Mouse (Mus musculus) limb, embryonic 15.5 days (tissue): ENCODE results near the gene Tgfbi. TPM values are rescaled to one million over a fixed set of nuclear protein-coding genes. Genes with fewer than 3 reads are reported as not detected.

Source experiments
- ATAC-seq: fragments of 200-750 bp; cut with Nextera tagmentation; 2 replicates; pipeline ENCODE4 v1.8.0; 2017; ENCODE audit warnings: low read depth, moderate TSS enrichment; ENCODE audit not compliant: insufficient number of reproducible peaks, low FRiP score, low TSS enrichment
- H3K27ac ChIP-seq: fragments of 300-500 bp; sonication (generic); 2 replicates; pipeline ENCODE4 v1.5.1; 2015; ENCODE audit warnings: moderate library complexity, mild to moderate bottlenecking, inconsistent platforms
- H3K27me3 ChIP-seq: fragments of 300-500 bp; sonication (generic); 2 replicates; pipeline ENCODE4 v1.6.1; 2015; ENCODE audit warnings: inconsistent platforms
- H3K36me3 ChIP-seq: fragments of 300-500 bp; sonication (generic); 2 replicates; pipeline ENCODE4 v1.6.1; 2015; ENCODE audit warnings: inconsistent platforms
- H3K4me1 ChIP-seq: fragments of 300-500 bp; sonication (generic); 2 replicates; pipeline ENCODE4 v1.6.1; 2015; ENCODE audit warnings: inconsistent platforms
- H3K4me2 ChIP-seq: fragments of 300-500 bp; sonication (generic); 2 replicates; pipeline ENCODE4 v1.6.1; 2015; ENCODE audit warnings: mild to moderate bottlenecking, inconsistent platforms
- H3K4me3 ChIP-seq: fragments of 300-500 bp; sonication (generic); 2 replicates; pipeline ENCODE4 v1.5.1; 2015; ENCODE audit warnings: mild to moderate bottlenecking, inconsistent platforms
- H3K9ac ChIP-seq: fragments of 300-500 bp; sonication (generic); 2 replicates; pipeline ENCODE4 v1.6.1; 2015; ENCODE audit warnings: inconsistent platforms
- H3K9me3 ChIP-seq: fragments of 300-500 bp; sonication (generic); 2 replicates; pipeline ENCODE4 v1.6.1; 2016; ENCODE audit warnings: inconsistent platforms
- WGBS: fragments of 180-500 bp; shearing (Covaris S2); methylation state at CpG from one replicate; pipeline ENCODE4 v1.1.7; 2015; 5-methylcytosine and 5-hydroxymethylcytosine counted together
- polyA plus RNA-seq: library from polyadenylated mRNA; unstranded; fragments of >200 nt; fragmentation: Nextera tagmentation; extraction: Ambion mirVana; gene quantifications from 2 replicates; pipeline ENCODE4 v1.2.1, GENCODE M21; 2015

Gene Tgfbi
- polyA plus RNA-seq, 1 experiment from 2014 or later, result 121 TPM

DNA sequence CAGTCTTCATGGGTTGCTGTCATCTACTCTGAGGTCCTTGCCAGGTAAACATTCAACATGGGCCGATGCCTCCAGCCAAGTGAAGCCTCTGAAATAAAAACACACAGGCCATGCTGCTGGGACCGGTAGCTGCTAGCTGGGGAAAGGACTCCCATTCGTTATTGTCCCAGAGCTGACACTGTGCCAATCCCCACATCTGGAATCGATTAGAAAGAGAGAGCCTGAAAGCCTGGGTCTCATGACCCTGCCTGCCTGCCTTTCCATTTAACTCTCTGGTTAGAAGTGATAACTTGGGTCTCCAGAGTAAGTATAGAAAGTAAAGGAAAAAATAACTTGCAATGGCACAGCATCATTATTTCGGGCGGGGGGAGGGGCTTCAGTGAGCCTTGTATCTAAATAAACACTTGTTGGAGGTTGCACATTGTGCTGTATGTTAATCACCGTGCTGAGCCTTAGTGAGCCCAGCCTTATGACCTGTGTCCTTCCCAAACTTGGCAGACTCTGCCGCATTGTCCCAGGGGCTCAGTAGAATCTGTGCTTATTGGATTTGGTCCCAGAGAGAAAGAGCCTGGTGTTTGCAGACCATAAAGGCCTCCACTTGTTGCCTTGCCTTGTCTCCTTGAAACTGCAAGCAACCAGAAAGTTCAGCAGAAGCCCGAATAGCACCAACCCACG, 9.0 kb upstream of the Tgfbi start:
- Histone ChIP-seq H3K9me3 (no peaks in the 10 kb centered on the region), H3K36me3 (no peaks in the 10 kb centered on the region), H3K4me3 (no peak overlapping the region), H3K27ac (peak overlapping the region; percentile 83), H3K4me1 (peaks cover 54% of the 10 kb centered on the region), H3K9ac (no peak overlapping the region), H3K4me2 (no peak overlapping the region), H3K27me3 (no peaks in the 10 kb centered on the region)
- peak; percentile 23; the same call in 1 of the 2 replicates for ATAC-seq
- WGBS, result 24% methylated on average over 10 of the region's 10 CpGs

DNA sequence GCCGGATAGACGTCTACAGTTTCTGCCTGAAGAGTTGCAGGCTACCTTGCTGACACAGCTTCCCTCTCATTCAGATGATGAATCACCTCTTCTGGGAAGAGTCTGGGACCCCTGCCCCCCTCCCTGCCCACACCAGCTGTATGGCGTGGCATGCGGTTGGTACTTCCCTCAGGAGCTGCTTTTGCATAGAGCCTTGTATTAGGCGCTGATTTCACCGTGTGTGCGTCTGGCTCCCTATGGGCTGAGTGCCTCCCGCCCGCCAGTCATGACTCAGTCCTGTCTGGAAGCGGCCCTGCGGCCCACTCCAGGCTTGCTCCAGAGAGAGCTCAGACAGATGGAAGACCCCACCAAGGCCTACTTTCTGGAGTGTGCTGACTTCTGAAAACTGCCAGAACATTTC, 8.1 kb upstream of the Tgfbi start:
- ATAC-seq, result peak; percentile 63; the same call in 1 of the 2 replicates
- H3K36me3 ChIP-seq, result no peaks in the 10 kb centered on the region
- no peak overlapping the region for H3K9ac ChIP-seq
- H3K27me3 ChIP-seq, result no peaks in the 10 kb centered on the region
- no peaks in the 10 kb centered on the region for H3K9me3 ChIP-seq
- no peak overlapping the region for H3K4me2 ChIP-seq
- H3K4me3 ChIP-seq, result no peak overlapping the region
- H3K27ac ChIP-seq, result peak overlapping the region; percentile 83
- 7% methylated on average over 11 of the region's 11 CpGs for WGBS
- peaks cover 53% of the 10 kb centered on the region for H3K4me1 ChIP-seq

DNA sequence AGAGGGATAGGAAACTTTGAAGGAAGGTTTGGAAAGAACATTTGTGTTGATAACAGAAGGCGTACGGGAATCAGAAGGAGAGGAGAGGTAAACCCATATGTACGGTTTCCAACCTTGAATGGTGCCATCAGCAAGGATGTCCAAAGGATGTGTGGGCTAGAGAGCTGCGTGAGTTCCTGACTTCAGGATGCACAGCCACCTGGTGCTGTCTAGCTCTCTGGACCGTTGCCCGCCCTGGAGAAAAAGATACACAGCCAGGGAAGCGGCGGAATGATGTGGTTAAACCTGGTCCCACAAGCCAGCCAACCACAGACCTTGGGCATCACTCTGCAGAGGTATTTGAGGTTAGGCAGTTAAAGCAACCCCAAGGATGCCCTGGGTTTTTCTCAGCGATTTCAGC, 3.8 kb upstream of the Tgfbi start:
- Histone ChIP-seq H3K36me3 (no peaks in the 10 kb centered on the region), H3K9me3 (no peaks in the 10 kb centered on the region), H3K4me2 (no peak overlapping the region), H3K27me3 (no peaks in the 10 kb centered on the region), H3K9ac (no peak overlapping the region), H3K4me1 (peaks cover 59% of the 10 kb centered on the region), H3K27ac (no peak overlapping the region), H3K4me3 (no peak overlapping the region)
- ATAC-seq, result no peak
- 80% methylated on average over 9 of the region's 9 CpGs for WGBS

DNA sequence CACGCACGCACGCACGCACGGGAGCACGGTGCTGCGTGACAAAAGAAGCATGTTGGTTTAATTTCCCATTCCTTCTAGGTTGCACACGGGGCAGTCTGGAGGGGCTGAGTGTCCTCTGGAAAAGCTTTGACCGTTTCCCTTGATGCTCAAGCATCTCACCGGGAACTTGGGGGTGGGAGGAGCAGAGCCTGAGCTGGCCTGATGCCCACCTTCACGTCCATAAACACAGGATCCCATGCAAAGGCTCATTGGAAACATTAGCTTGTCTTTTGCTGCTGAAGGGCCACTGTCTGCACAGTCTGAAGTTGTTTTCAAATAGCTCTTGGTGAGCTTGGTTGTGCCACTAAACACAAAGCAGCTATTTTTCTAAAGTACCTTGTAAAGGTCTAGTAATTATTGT, 2.6 kb upstream of the Tgfbi start:
- 48% methylated on average over 11 of the region's 11 CpGs for WGBS
- Histone ChIP-seq H3K9me3 (no peaks in the 10 kb centered on the region), H3K27me3 (no peaks in the 10 kb centered on the region), H3K4me2 (no peak overlapping the region), H3K4me3 (no peak overlapping the region), H3K9ac (no peak overlapping the region), H3K36me3 (no peaks in the 10 kb centered on the region), H3K4me1 (peaks cover 59% of the 10 kb centered on the region), H3K27ac (peak overlapping the region; percentile 78)
- no peak for ATAC-seq

DNA sequence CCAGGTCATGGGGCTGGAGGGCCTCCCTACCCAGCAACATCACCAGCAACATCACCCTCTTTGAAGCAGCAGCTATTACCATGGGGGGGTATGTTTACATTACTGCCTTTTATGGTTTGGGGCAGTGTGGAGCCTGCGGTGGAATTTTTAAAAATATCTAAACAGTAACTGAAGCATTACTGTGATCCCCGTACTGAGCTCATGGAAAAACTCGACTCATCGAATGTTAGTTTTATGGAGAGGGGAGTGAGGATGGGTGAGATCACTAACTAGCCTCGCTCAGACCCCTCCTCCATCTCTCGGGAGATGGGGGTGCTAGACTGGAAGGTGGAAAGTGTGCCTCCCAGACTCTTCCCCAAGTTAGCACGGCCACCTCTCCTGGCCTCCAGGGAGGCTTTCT, 2.1 kb upstream of the Tgfbi start:
- no peak overlapping the region for H3K4me3 ChIP-seq
- H3K36me3 ChIP-seq, result no peaks in the 10 kb centered on the region
- 21% methylated on average over 7 of the region's 7 CpGs for WGBS
- H3K4me2 ChIP-seq, result no peak overlapping the region
- peak overlapping the region; percentile 78 for H3K27ac ChIP-seq
- ATAC-seq, result peak; percentile 63
- no peaks in the 10 kb centered on the region for H3K27me3 ChIP-seq
- peaks cover 62% of the 10 kb centered on the region for H3K4me1 ChIP-seq
- H3K9ac ChIP-seq, result no peak overlapping the region
- no peaks in the 10 kb centered on the region for H3K9me3 ChIP-seq

DNA sequence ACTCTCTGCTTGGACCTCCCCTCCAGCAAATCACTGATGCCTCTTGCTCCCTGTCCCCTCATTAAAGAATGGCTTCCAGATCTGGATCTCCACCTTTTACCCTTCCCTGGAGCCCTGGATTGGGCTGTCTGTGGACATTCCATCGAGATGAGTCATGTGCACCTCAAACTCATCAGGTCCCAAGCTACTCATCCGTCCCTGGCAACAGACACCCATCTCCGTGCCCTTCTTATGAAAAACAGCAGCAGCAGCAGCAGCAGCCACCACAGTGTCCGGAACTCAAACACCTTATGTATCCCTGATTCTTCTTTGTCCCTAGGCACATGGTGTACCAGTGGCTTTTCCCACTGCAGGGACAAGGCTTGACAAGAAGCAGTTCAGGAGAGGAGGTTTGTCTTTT, 1.5 kb upstream of the Tgfbi start:
- peak overlapping the region; percentile 78 for H3K27ac ChIP-seq
- 64% methylated on average over 4 of the region's 4 CpGs for WGBS

DNA sequence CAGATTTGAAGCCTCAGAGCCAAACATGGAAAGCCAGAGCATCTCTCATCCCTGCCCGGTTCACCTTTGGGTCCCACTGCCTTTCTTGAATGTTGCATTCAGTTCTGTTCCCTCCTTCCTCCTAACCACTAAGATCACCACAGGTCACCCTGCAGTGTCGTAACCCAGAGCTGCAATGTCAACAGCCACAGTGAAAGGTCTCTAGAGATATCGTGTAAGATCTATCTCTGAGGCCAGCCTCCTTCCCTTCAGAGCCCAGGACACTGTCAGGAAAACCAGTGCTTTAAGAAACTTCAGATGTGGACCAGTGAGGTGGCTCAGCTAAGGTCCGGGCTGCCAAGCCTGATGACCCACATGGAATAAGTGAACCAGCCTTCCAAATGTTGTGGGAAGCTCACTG, 1.8 kb downstream of the Tgfbi start:
- Histone ChIP-seq H3K27me3 (no peaks in the 10 kb centered on the region), H3K9ac (no peak overlapping the region), H3K36me3 (peaks cover 7% of the 10 kb centered on the region; the same call in 1 of the 2 replicates), H3K4me1 (peaks cover 96% of the 10 kb centered on the region), H3K4me2 (peak overlapping the region; percentile 93), H3K27ac (no peak overlapping the region), H3K4me3 (peak overlapping the region; percentile 54), H3K9me3 (no peaks in the 10 kb centered on the region)
- no peak for ATAC-seq
- WGBS, result 76% methylated on average over 4 of the region's 4 CpGs

More for the DNA sequence above, 1.5 kb upstream of the Tgfbi start:
- ATAC-seq, result no peak
- H3K4me3 ChIP-seq, result no peak overlapping the region
- H3K4me1 ChIP-seq, result peaks cover 68% of the 10 kb centered on the region
- no peak overlapping the region for H3K4me2 ChIP-seq
- no peaks in the 10 kb centered on the region for H3K9me3 ChIP-seq
- H3K36me3 ChIP-seq, result no peaks in the 10 kb centered on the region
- no peaks in the 10 kb centered on the region for H3K27me3 ChIP-seq
- no peak overlapping the region for H3K9ac ChIP-seq

DNA sequence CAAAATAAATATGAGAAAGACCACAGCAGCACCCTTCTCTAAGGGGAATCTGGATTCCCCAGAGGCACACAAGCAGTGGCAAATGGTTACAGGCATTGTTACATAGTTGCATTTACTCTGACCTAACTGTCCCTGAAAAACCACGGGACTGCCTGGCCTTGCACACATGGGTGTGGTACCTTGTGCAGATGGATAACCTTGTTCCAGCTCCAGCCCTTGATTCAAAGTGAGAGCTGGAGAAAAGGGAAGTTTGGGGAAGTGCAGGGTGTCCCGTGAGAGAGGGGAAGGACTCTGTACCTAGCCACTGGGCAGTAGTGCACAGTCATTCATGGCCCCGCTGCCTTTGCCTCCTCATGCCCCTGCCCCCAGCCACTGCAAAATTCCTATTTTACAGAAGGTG, 2.4 kb downstream of the Tgfbi start:
- H3K4me3 ChIP-seq, result peak overlapping the region; percentile 54; the same call in 1 of the 2 replicates
- no peak overlapping the region for H3K9ac ChIP-seq

DNA sequence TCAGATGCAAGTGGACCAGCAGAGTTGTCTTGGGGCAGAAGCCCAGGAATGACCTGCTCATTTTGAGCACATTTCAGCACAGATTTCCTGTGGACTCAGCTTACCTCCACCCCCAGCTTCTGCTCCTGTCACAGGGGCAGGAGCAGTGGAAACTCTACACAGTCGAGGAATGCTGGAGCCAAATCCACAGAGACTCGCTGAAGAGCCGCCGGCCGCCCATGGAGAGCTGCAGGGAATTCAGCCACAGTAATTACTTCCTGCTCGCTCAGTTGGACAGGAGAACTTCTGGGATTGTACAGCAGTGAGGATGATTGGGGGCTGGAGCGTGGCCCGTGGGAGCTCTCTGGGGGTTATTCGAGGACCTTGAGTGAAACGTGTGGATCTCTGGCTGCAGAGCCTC, 3.0 kb downstream of the Tgfbi start:
- H3K9ac ChIP-seq, result no peak overlapping the region
- no peaks in the 10 kb centered on the region for H3K9me3 ChIP-seq
- peak overlapping the region; percentile 93 for H3K4me2 ChIP-seq
- peaks cover 93% of the 10 kb centered on the region for H3K4me1 ChIP-seq
- peak overlapping the region; percentile 18; the same call in 1 of the 2 replicates for H3K27ac ChIP-seq
- 0 out of 2 replicates have a peak overlapping the region, but pooled peaks have one; percentile 54 for H3K4me3 ChIP-seq
- H3K36me3 ChIP-seq, result peaks cover 7% of the 10 kb centered on the region; the same call in 1 of the 2 replicates
- 14% methylated on average over 10 of the region's 10 CpGs for WGBS
- ATAC-seq, result no peak
- no peaks in the 10 kb centered on the region for H3K27me3 ChIP-seq

More for the DNA sequence above, 2.4 kb downstream of the Tgfbi start:
- WGBS, result 47% methylated on average over 3 of the region's 3 CpGs
- Histone ChIP-seq H3K4me2 (peak overlapping the region; percentile 93), H3K27ac (peak overlapping the region; percentile 18; the same call in 1 of the 2 replicates), H3K27me3 (no peaks in the 10 kb centered on the region), H3K36me3 (peaks cover 7% of the 10 kb centered on the region; the same call in 1 of the 2 replicates), H3K9me3 (no peaks in the 10 kb centered on the region), H3K4me1 (peaks cover 94% of the 10 kb centered on the region)
- ATAC-seq, result no peak

DNA sequence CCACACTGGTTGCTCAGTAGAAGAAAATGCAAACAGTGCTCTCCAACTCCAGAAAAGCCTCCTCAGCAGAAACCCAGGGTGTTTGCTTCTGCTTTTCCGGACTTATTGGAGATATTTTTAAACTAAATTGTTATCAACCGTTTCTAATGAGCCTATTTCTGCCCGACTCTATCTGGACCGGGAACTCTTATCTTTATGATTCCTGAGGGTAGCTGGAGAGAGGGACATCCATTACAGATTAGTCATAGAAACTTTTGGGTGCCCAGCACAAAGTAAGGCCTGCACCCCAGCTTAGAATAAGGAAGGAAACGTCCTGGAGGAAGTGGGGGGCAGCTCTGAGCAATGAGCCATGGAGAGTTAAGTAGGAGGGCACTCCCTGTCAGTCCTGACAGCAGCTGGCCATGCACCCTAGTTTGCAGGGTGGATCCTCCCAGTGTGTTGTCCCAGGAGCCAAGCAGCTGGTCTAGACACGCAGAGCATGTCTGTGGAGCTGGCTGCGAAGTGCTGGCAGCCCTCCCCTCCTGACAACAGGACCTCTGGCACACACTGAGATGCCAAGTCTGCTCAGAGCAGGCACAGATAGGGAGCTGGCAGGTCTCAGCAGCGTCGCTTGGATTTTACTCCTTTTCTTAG, 4.2 kb downstream of the Tgfbi start:
- H3K9me3 ChIP-seq, result no peaks in the 10 kb centered on the region
- no peak overlapping the region for H3K4me3 ChIP-seq
- no peak overlapping the region for H3K4me2 ChIP-seq
- H3K36me3 ChIP-seq, result peaks cover 7% of the 10 kb centered on the region; the same call in 1 of the 2 replicates
- H3K27ac ChIP-seq, result peak overlapping the region; percentile 61; the same call in 1 of the 2 replicates
- H3K9ac ChIP-seq, result no peak overlapping the region
- ATAC-seq, result no peak
- WGBS, result 48% methylated on average over 9 of the region's 9 CpGs
- peaks cover 91% of the 10 kb centered on the region for H3K4me1 ChIP-seq
- H3K27me3 ChIP-seq, result no peaks in the 10 kb centered on the region

DNA sequence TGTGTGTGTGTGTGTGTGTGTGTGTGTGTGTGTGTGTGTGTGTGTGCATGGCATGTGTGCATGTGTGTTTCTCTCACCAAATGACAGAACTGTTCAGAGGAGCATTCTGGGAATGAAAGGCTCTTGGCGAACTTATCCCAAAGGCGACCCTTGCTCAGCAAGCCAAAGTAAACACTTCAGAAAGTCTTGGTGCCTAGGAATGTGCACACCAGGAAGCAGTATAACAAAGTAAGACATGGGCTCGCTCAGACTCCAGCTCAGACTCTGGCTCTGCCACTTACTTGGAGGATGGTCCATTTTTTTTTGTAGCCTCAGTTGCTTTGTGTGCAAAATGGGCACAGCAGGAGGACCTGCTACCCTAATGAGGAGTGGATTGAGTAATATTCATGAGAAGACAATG, 5.4 kb downstream of the Tgfbi start:
- Histone ChIP-seq H3K27ac (no peak overlapping the region), H3K36me3 (peaks cover 7% of the 10 kb centered on the region; the same call in 1 of the 2 replicates), H3K9ac (no peak overlapping the region), H3K4me1 (peaks cover 86% of the 10 kb centered on the region), H3K4me2 (no peak overlapping the region), H3K27me3 (no peaks in the 10 kb centered on the region), H3K4me3 (no peak overlapping the region), H3K9me3 (no peaks in the 10 kb centered on the region)
- WGBS, result 81% methylated on average over 3 of the region's 3 CpGs
- ATAC-seq, result no peak

DNA sequence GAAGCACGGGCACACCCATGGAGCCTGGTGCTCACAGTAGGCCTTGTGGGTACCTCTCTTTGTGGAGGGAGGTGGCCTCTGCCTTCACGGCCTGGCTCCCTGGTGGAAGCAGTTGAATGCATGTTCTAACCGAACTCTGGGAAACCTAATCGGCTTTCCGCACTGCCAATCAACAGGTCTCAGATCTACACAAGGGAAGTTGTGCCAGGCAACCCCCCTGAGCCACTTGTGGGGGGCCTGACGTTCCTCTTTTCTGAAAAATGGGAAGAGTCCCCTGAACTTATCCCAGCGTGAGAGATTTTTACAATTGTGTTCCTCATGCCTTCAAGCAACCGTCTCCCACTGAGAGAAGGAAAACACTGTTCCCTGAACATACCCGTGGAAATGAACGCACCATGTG, 5.9 kb downstream of the Tgfbi start:
- Histone ChIP-seq H3K36me3 (peaks cover 7% of the 10 kb centered on the region; the same call in 1 of the 2 replicates), H3K27me3 (no peaks in the 10 kb centered on the region), H3K4me1 (peaks cover 82% of the 10 kb centered on the region), H3K27ac (no peak overlapping the region), H3K4me2 (no peak overlapping the region), H3K9me3 (no peaks in the 10 kb centered on the region), H3K9ac (no peak overlapping the region), H3K4me3 (no peak overlapping the region)
- WGBS, result 69% methylated on average over 10 of the region's 10 CpGs
- ATAC-seq, result no peak
